Mouse (Mus musculus) heart, adult 2 months (tissue): ENCODE measurements at regions not wholly inside any gene's neighbourhood (a gene's known extent, or its start where the extent isn't known, plus 50 kb on each side); places are given as distances from the start of the nearest gene placed in this dataset.
"Not testable (repeated sequence)": the region's sequence is repeated elsewhere in the genome, so short reads cannot be mapped to it uniquely, and the experiment has no call there.

Experiments used
- DNase-seq, 2 experiments: peaks; one replicate each; pipeline ENCODE4 v3.0.0; 2021
- H3K27ac ChIP-seq: fragments of 200-600 bp; 2 replicates; pipeline ENCODE4 v1.8.1; 2022
- H3K27me3 ChIP-seq: fragments of 200-500 bp; 2 replicates; pipeline ENCODE4 v1.6.1; 2012; ENCODE audit warnings: mild to moderate bottlenecking, low read length, inconsistent platforms, mixed read lengths; ENCODE audit not compliant: control insufficient read depth, insufficient read depth
- H3K36me3 ChIP-seq: fragments of 200-500 bp; 2 replicates; pipeline ENCODE4 v1.6.1; 2012; ENCODE audit warnings: low read length, inconsistent platforms; ENCODE audit not compliant: control insufficient read depth, insufficient read depth
- H3K4me1 ChIP-seq: fragments of 200-500 bp; 2 replicates; pipeline ENCODE4 v1.6.1; 2011; ENCODE audit warnings: low read length; ENCODE audit not compliant: control insufficient read depth, insufficient read depth
- H3K4me3 ChIP-seq: fragments of 200-600 bp; 2 replicates; pipeline ENCODE4 v1.8.1; 2022
- H3K79me2 ChIP-seq: fragments of 200-500 bp; replicated peaks from 2 replicates; pipeline ENCODE4 v1.6.1; 2012; ENCODE audit warnings: mild to moderate bottlenecking, inconsistent platforms, low read length, moderate library complexity, mixed read lengths; ENCODE audit not compliant: control insufficient read depth, insufficient read depth
- H3K9ac ChIP-seq: fragments of 200-500 bp; 2 replicates; pipeline ENCODE4 v1.6.1; 2012; ENCODE audit warnings: low read depth, mild to moderate bottlenecking, control low read depth, inconsistent platforms, low read length, mixed read lengths
- CTCF ChIP-seq: fragments of 200-600 bp; IDR thresholded peaks from 2 replicates; pipeline ENCODE4 v1.8.1; 2022; ENCODE audit warnings: antibody characterized with exemption, mild to moderate bottlenecking, moderate library complexity
- EP300 ChIP-seq: fragments of 200-500 bp; IDR thresholded peaks from 2 replicates; pipeline ENCODE4 v1.6.1; 2011; ENCODE audit warnings: low read depth, low read length, control low read depth; ENCODE audit not compliant: insufficient read depth
- POLR2A ChIP-seq: fragments of 200-500 bp; IDR thresholded peaks from 2 replicates; pipeline ENCODE4 v1.6.1; 2011; ENCODE audit warnings: mild to moderate bottlenecking, low read depth, low read length, control low read depth; ENCODE audit not compliant: insufficient read depth
- WGBS: fragments of 180-500 bp; shearing (Covaris S2); methylation state at CpG from one replicate; pipeline ENCODE4 v1.1.7; 2018; 5-methylcytosine and 5-hydroxymethylcytosine counted together
- intact Hi-C: fragments of 180-260 bp; cut with DNase I; formaldehyde crosslinking; loops from one replicate; pipeline ENCODE4 v1.15.1; 2025

DNA sequence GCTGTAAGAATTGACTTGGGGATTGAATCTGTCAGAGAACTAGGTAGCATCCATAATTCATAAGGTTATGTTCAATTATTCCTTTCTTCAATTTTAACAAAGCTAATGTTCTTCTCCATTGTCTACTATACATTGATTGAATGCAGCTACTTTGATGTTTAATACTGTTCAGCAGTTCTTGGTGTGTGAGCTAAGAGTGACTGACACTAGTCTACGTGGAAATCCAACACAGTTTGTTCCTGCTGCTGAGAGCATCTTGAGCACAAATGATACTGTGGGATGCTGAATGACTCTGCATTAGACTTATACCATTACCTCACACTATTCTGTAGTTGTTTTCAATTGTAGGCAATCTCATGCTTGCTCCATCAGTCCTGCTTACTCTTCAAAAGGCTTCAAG, 249.4 kb upstream of the Akr1e1 start:
- H3K79me2 ChIP-seq = no peaks in the 10 kb centered on the region
- no peak overlapping the region for H3K27ac ChIP-seq
- intact Hi-C loops = no loop called here
- H3K9ac ChIP-seq = no peak overlapping the region
- no peaks in the 10 kb centered on the region for H3K36me3 ChIP-seq
- no peak for DNase-seq
- no peaks in the 10 kb centered on the region for H3K27me3 ChIP-seq
- TF ChIP-seq POLR2A (no peak), CTCF (no peak), EP300 (no peak)
- H3K4me3 ChIP-seq = no peak overlapping the region
- WGBS = 87% methylated on average over 1 of the region's 1 CpGs
- no peaks in the 10 kb centered on the region for H3K4me1 ChIP-seq

DNA sequence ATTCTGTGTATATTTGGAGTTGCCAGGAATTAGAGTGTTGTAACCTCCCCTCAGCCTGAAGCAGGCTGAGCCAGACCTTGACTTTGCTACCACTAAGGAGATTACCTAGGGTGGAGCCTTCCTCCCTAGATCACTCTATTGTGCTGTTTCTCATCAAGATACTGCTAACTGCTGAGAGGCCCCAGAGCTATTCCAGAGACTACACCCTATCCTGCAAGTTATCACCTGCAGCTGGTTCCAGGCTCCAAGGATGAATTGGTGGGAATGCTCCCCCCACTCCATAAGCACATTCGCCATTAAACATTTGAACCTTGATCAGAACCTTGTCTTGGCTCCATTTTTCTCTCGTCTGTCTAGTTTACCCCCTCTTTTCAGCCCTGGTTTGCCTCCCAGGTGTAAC, 230.5 kb upstream of the Akr1e1 start:
- DNase-seq, H3K4me3 ChIP-seq, H3K36me3 ChIP-seq, H3K79me2 ChIP-seq, H3K27me3 ChIP-seq, H3K4me1 ChIP-seq, intact Hi-C loops, H3K9ac ChIP-seq, H3K27ac ChIP-seq: not testable (repeated sequence)
- 76% methylated on average over 2 of the region's 2 CpGs for WGBS

DNA sequence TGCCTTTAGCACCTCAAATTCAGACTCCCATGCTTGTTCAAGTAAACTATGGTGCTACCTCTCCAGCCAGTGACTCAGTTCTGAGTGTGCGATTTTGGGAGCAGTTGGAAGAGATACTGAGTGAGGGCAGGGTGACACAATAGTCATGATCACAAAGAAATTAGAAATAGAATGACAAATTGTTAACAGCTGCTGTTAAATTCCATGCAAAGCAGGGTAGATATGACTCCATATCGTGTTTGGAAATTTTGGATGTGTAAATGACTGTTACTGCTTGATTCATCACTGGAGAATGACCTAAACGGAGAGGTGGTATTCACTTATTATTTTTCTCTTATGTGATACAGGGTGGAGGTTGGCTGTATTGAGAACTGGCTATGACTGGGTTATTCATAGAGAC, 217.8 kb upstream of the Akr1e1 start:
- Histone ChIP-seq H3K27ac (no peak overlapping the region), H3K4me3 (no peak overlapping the region), H3K36me3 (no peaks in the 10 kb centered on the region), H3K27me3 (no peaks in the 10 kb centered on the region), H3K9ac (no peak overlapping the region), H3K4me1 (no peaks in the 10 kb centered on the region), H3K79me2 (no peaks in the 10 kb centered on the region)
- TF ChIP-seq EP300 (no peak), POLR2A (no peak), CTCF (no peak)
- 76% methylated on average over 3 of the region's 3 CpGs for WGBS
- intact Hi-C loops = no loop called here
- no peak for DNase-seq

DNA sequence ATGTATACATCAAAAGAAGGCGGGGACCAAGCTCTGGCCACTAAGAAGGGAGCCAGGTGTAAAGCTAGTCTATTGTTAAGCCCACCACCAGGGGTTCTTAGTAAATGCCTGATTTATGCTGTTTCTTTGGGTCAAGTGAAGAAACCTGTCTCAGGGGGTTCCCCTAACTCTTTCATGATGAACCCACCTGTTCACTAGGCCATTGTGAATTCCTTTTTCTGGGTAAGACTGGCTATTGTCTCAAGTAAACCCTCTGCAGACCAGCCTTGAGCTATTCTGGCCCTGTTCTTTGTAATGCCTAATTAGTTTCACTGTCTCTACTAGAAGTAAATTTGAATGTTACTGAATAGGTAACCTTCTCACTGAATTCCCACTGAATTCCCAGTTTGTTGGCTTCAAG, 216.8 kb upstream of the Akr1e1 start:
- intact Hi-C loops = not testable (repeated sequence)

DNA sequence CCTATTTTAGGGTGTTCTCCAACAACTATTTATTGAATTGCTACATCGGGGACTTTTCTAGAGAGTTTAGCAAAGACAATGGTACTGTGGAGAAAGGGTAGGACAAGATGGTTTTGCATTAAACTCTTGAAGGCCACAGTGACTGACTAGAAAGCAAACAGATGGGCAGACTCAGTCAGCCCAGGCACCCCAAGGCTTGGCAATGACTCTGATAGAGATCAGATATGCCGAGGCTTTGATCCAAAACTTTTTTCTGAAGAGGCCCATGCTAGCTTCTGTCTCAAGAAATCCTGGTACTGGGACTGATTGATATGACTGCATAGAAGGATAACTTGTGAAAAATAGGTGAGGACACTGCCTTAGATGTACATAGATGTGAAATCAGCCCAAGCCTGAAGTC, 197.9 kb upstream of the Akr1e1 start:
- TF ChIP-seq CTCF = no peak
- TF ChIP-seq EP300 = no peak
- no peak for TF ChIP-seq POLR2A
- Histone ChIP-seq H3K27me3 (no peaks in the 10 kb centered on the region), H3K9ac (no peak overlapping the region), H3K79me2 (no peaks in the 10 kb centered on the region), H3K4me3 (no peak overlapping the region), H3K36me3 (no peaks in the 10 kb centered on the region), H3K27ac (no peak overlapping the region), H3K4me1 (no peaks in the 10 kb centered on the region)
- WGBS = 85% methylated on average over 2 of the region's 2 CpGs
- intact Hi-C loops = no loop called here
- no peak for DNase-seq

More for the DNA sequence above, 216.8 kb upstream of the Akr1e1 start:
- not testable (repeated sequence) for H3K4me1 ChIP-seq, H3K4me3 ChIP-seq, H3K9ac ChIP-seq, H3K79me2 ChIP-seq, H3K27me3 ChIP-seq, H3K36me3 ChIP-seq, DNase-seq, H3K27ac ChIP-seq
- WGBS = 93% methylated on average over 1 of the region's 1 CpGs

DNA sequence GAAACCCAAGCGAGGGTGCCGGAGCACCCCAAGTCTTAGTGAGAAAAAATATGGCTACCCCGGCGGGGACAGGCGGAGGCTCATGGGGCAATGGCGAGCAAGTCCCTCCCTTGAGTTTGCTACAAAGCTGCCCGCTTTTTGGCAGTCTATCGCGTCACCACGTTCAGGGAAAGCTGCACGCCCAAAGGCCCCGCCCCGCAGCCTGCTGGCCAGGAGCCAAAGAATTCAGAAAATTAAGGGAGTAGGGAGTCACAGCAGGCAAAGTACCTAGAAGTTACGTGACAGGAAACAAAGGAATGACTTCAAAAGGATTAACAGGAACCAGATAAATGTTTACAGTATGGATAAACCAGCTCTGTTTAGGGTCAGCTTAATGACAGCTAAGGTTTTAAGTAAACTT, 191.7 kb upstream of the Akr1e1 start:
- TF ChIP-seq POLR2A = no peak
- no peak for TF ChIP-seq CTCF
- TF ChIP-seq EP300 = no peak
- Histone ChIP-seq H3K4me3 (no peak overlapping the region), H3K9ac (no peak overlapping the region), H3K36me3 (no peaks in the 10 kb centered on the region), H3K4me1 (no peaks in the 10 kb centered on the region), H3K27me3 (no peaks in the 10 kb centered on the region), H3K79me2 (no peaks in the 10 kb centered on the region), H3K27ac (no peak overlapping the region)
- no peak for DNase-seq
- WGBS = 82% methylated on average over 14 of the region's 14 CpGs
- intact Hi-C loops = no loop called here

DNA sequence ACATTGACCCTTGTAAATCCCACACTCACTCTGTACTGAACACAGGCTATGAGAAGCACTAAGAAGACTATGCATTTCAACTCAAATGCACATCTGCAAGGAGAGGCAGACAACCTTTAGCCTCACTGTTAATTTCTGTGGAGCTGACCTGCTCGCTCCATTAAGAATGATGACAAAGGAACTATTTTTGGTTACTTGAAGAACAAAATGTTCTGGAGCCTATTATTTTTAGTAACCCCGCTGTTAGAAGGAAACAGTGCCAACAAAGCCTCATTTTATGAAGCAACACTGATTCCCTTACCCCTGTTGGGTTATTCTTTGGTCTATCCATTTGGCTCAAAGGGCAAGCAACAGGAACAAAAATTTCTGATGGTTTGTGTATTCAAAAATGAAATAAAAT, 182.2 kb upstream of the Akr1e1 start:
- no peak for DNase-seq
- peaks cover 2% of the 10 kb centered on the region for H3K4me1 ChIP-seq
- H3K36me3 ChIP-seq = peaks cover 9% of the 10 kb centered on the region
- H3K4me3 ChIP-seq = no peak overlapping the region
- H3K27me3 ChIP-seq = no peaks in the 10 kb centered on the region
- intact Hi-C loops = no loop called here
- H3K79me2 ChIP-seq = no peaks in the 10 kb centered on the region
- H3K27ac ChIP-seq = peak overlapping the region; percentile 77
- no peak for TF ChIP-seq EP300
- TF ChIP-seq POLR2A = no peak
- no peak for TF ChIP-seq CTCF
- 16% methylated on average over 2 of the region's 2 CpGs for WGBS
- no peak overlapping the region for H3K9ac ChIP-seq
